Mouse (Mus musculus) lung, postnatal 14 days (tissue): ENCODE results near the gene Dgcr2.

Experiments
- DNase-seq: peaks from one replicate; pipeline ENCODE4 v3.0.0; 2021

The Dgcr2 gene

DNA sequence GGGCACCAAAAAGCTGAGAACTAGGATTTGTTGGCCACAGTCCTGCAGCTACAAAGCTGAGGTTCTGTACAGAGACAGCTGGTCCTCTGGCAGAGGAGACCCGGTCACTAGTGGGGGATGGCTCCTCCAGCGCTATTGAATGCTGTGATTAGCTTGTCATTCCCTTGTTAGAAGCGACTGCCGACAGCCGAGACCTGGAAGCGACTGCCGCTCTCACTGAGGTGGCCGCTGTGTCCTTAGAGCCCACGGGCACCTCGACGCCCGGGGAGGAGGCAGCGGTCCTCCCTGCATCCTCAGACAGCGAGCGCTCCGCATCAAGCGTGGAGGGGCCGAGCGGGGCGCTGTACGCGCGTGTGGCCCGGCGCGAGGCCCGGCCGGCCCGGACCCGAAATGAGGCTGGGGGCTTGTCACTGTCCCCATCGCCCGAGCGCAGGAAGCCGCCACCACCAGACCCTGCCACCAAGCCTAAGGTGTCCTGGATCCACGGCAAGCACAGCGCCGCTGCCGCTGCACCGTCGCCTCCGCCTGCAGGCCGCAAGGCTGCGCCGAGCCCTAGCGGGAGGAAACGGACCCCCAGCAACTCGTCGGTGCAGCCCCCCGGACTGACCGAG, 91.7 kb downstream of the Dgcr2 start:
- DNase-seq: no peak

DNA sequence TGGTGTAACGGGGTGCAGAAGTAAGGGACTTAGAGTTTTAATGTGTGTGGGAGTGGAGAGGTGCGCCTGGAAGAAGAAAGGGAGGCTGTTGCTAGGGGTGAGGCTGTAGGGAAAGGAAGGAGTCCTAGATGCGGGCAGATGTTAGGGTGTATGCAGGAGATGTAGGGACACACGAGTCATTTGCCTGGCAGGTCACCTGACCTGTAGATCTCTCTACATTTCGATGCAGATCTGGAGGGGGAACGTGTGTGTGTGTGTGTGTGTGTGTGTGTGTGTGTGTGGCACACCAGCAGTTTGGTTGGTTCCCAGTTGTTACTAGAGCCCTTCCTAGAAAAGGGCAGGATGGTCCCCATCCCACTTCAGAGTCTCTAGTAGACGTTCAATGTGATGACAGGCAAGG, 93.4 kb downstream of the Dgcr2 start:
- DNase-seq: no peak

DNA sequence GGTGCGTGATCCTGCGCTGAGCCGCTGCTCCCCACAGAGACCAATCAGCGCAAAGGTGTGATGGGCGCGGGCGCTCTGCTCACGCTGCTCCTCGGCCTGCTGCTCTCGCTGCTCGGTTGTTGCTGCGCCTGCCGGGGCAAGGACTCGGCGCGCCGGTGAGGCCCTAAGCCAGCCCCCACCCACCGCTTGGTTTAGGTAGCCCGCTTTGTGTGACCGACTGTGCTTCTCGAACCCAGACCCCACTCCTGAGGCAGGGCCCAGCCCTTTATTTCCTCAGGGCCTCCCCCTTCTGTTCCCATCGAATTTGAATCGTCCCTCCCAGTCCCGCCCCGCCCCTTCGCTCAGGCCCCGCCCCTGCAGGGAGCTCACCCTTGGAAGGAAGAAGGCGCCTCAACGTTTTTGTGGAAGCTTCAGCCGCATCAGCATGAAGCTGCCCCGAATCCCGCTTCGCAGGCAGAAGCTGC, 93.9 kb downstream of the Dgcr2 start:
- DNase-seq: no peak

DNA sequence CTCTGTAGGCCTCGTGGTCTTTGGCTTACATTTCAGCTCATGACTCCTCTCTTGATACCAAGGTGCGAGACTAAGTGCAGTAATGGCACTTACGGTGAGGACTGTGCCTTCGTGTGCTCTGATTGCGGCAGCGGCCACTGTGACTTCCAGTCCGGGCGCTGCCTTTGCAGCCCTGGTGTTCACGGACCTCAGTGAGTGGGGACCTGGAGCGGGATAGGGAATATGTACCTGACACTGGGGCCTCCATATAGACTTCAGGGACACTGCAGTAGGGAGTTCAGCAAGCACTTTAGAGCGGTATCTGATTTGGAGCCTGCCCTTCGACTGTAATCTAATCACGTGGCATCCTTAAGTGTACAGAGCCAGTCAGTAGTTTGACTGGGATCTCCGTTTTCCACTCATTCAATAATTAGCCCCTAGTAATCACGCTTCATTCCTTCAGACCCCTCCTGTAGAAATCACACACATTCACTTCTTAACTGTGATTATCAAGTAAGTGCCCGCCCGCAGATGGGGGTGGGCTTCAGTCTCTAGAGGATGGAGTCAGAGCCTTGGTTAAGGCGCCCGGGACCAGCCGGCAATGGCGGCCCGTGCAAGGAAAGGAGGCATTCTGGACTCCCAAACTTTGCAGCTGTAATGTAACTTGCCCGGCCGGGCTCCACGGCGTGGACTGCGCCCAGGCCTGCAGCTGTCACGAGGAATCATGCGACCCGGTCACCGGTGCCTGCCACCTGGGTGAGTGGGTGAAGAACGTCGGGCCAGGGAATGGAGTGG, 94.5 kb downstream of the Dgcr2 start:
- DNase-seq: no peak

DNA sequence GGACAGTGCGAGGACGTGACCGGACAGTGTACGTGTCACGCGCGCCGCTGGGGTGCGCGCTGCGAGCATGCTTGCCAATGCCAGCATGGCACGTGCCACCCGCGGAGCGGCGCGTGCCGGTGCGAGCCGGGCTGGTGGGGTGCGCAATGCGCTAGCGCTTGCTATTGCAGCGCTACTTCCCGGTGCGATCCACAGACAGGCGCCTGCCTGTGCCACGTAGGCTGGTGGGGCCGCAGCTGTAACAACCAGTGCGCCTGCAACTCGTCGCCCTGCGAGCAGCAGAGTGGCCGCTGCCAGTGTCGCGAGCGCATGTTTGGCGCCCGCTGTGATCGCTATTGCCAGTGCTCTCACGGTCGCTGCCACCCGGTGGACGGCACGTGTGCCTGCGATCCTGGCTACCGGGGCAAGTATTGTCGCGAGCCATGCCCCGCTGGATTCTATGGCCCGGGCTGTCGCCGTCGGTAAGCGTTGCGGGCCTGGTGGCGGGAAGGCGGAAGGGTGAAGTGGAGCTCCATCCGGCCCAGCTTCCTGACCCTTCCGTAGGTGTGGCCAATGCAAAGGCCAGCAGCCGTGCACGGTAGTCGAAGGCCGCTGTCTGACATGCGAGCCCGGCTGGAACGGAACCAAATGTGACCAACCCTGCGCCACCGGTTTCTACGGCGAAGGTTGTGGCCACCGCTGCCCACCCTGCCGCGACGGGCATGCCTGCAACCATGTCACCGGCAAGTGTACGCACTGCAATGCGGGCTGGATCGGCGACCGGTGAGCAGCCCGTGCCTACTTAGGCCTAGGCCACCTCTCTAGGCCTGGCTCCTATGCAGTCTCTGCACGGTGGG, 95.3 kb downstream of the Dgcr2 start:
- DNase-seq: peak; percentile 45

DNA sequence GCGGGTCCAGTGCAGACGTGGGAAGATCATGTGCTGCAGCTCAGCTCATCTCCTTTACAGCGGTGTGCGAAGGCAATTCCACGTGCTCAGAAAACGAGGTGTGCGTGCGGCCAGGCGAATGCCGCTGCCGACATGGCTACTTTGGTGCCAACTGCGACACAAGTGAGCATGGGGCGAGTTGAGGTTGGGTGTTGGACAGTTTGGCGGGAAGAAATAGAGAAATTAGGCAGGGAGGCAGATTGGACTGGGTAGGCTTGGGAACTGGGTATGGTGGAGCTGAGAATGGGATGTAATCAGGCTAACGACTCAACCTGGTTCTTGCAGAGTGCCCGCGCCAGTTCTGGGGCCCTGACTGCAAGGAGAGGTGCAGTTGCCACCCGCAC, 95.9 kb downstream of the Dgcr2 start:
- DNase-seq: no peak

DNA sequence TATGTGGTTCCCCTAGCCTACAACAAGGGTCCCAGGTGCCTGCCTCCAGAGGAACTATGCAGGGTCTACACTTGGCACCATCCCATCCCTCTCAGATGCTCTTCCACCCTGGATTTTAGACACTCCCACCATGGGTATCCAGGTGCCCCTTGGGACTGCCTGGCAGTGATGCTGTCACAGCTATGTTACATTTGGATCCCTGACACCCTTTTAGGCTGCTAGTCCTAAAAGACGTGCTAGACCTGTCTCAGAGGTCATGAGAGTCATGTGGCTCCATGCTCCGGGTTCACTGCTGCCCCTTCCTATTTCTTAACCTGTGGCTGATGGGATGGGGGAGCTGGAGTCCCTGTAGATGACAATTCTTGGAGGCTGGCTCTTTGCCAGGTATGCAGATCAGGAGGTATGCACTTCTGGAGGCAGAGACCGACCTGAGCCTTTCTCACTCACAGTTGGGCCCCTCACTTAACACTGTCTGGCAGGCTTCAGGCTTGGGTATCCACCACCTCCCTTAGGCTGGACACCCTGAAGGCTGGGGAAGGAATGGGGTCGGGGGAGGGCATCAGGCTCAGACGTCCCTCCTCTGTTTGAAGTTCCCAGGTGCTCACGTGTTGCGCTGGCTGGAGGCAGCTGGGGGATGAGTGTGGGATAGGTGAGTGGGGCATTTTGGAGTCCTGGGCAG, 96.4 kb downstream of the Dgcr2 start:
- no peak for DNase-seq

DNA sequence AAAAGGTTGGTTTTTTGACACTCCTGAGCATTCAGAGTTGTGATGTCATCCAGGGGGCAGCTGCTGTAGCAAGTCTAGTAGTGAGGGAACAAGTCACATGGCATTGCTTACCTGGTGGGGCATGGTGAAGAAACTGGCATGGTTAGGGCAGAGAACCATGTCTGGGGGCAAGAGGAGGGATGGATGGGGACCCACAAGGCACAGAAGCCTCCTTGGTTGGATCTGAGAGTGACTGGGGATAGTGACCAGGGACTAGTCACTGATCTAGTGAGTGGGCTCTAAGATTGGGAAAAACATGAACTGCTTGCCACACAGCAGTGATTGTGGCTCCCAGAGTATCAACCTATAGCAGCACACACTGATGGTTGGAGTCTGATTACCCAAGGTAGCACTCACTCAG, 98.8 kb downstream of the Dgcr2 start:
- no peak for DNase-seq

DNA sequence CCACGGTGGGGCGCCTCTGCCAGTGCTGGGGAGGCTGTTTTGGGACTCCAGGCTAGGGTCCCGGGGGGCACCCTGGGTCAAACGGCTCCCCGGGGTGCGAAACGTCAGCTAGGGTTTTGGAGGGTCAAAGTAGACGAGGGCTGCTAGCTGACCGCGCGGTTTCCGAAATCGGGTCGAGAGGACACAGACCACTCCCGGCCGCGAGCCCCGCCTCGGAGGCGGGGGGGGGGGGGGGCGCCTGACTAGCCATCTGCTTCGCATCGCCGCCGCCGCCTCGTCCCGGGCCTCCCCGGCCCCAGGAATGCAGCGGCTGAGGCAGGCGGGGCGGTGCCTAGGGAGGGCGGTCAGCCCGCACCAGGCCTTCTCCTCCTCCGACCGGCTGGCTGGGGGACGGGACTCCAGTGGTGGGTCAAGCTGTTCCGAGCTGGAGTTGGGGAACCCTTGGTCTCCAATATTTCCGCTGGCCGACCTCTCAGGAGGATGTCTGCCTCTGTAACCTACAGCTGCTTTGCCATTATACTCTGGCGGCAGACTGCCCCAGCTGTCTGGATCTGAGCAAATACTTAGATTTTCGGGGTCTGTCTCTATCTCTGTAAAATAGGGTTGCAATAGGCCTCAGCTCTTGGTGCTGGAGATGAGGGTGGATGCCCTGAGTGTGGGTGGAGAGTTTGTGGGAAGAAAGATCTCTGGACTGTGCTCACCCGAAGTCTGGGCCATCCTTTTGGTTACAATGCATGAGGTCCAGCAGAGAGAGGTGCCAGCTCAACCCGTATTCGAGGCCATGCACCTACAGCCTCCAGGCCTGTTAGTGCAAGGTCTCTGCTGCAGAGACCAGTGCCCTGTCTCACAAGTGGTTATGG, 99.8 kb downstream of the Dgcr2 start:
- DNase-seq: peak; percentile 76

DNA sequence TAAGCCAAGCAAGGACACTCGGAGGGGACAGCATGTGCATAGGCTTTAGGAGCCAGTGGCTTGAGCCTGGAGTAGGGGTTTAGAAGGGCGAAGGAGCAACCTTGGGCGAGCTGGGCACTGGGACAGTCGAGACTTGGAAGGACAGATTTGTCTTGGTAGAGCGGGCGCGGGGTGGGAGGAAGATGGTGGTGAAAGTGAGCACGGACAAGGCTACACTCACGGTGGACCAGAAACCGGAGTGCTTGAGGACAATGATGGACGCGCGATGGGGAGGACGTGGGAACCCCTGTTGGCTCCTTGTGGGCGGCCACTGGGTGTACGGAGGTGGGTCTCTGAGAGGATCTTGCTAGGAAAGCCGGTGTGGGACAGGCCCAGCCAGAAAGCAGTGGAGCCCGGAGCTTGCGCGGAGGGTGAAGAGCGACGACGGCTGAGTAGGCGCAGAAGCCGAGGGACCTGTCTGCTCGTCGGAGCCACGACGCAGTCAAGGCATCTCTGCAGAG, 100.5 kb downstream of the Dgcr2 start:
- no peak for DNase-seq

DNA sequence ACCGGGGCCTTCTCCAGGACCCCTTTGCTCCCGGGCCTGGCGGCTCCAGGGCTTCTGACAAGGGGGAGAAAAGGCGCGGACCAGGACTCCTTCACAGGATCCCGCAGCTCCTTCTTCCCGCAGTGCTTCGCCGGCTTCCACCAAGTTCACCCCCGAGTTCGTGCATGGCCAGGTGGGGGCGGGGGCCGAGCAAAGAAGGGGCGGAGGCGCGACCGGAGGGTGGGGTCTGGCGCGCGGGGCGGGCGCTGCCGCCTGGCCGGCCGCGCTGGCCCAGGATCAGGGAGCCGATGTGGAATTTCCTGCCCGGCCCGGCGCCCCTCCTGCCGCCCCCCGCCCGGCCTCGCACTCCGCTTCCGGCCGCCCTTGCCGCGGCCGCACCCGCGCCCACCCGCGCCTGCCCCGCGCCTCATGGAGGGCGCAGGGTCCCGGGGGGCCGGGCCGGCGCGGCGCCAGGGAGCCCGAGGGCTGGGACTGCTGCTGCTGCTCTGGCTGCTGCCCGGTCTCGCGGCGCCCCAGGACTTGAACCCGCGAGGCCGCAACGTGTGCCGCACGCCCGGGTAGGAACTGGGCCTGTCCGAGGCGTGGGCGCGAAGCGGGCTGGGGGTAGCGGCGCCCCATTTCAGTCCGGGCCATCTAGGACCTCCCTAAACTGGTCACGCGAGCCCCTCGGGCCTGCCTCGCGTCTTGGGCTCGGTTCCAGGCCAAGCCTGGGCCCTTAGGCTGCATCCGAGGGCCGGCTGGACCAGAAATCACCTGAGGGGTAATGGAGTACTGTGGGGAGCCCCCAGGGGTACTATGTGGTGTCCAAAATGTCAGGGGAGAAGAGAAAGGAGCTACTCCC, 101.2 kb downstream of the Dgcr2 start, which contains the start of gene Scarf2:
Gene Scarf2, plus strand, starts transcription at position 312 of the 841 bp plus-strand sequence.
- DNase-seq: peak; percentile 79

DNA sequence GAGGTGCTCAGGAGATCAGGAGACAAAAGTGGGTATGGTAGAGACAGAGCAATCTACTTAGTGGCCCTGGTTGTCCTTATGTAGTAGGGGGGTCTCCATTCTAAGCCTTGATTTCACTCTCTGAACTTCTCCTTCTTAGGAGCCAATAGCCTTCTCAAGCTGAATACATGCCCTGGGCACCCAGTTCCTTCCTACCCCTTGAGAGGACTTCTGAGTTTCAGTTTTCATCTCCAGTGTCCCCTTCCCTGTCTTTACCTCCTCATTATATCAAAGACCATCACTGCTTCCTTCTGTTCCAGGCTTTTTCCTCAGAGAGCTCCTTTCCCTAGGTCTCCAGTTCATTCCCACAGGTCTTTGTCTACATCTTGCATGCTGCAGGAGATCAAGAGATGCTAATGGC, 101.8 kb downstream of the Dgcr2 start:
- no peak for DNase-seq

DNA sequence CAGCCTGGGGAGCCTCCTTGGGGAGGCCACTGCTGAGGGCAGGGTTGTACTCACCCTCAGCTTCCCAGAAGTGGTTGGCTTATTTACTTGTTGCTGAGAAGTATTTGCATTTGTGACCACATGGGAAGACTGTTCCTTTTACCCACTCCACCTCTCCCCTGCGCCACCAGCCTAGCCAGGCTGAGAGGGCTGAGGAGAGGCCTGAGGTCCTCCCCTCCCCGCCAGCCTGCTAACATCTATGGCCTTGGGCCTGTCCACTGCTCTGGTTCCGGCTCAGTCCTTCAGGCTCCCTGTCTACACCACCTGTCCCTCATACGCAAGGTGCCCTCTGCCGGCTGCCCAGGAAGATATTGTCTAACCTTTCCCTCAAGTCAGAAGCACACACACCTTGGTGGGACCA, 102.7 kb downstream of the Dgcr2 start:
- peak; percentile 44 for DNase-seq

DNA sequence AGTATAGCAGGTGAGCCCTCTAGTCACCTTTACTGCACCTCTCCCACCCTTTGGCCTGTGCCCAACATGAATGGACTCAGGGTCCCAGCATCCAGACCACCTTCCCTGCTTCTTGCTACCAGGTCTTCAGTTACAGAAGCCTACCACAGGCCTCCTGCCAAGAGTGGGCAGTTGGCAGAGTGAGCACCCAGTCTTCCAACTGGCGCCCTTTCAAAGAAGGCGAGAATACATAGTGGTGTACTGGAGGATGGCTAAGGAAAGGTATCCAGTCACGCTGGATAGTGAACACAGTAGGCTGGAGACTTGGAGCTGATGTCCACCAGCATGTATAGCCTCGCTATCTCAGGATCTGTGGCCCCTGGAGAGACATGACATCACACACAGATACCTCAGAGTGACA, 104.3 kb downstream of the Dgcr2 start:
- DNase-seq: no peak

DNA sequence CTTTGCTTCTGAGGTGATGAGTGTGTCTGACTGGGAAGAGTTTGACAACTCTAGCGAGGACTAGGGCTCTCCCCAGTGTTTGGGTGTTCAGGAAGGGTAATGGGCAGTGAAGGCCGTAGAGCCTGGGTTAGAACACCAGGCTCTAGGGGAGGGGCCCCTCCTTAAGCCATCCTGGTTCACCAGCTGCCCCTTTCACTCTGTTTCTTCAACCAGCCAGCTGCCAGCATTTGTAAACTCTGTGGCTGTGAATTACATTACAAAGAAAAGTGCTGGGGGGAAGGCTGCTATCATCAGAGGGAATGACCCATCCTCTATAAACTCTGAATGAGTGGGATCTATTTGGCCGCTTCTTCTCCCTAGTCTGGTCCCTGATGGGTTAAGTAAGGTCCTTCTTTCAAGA, 105.6 kb downstream of the Dgcr2 start:
- DNase-seq: no peak
